Mouse (Mus musculus) heart, adult 2 months (tissue): ENCODE data around the gene Tiam2. TPM values are rescaled to one million over a fixed set of nuclear protein-coding genes. Genes with fewer than 3 reads are reported as not detected.
A peak's percentile ranks its signal among the peaks of the same experiment; 100 is the strongest.

ENCODE experiments used
- DNase-seq, 2 experiments: peaks; one replicate each; pipeline ENCODE4 v3.0.0; 2021
- H3K27ac ChIP-seq: fragments of 200-600 bp; 2 replicates; pipeline ENCODE4 v1.8.1; 2022
- H3K27me3 ChIP-seq: fragments of 200-500 bp; 2 replicates; pipeline ENCODE4 v1.6.1; 2012; ENCODE audit warnings: mild to moderate bottlenecking, low read length, inconsistent platforms, mixed read lengths; ENCODE audit not compliant: control insufficient read depth, insufficient read depth
- H3K36me3 ChIP-seq: fragments of 200-500 bp; 2 replicates; pipeline ENCODE4 v1.6.1; 2012; ENCODE audit warnings: low read length, inconsistent platforms; ENCODE audit not compliant: control insufficient read depth, insufficient read depth
- H3K4me1 ChIP-seq: fragments of 200-500 bp; 2 replicates; pipeline ENCODE4 v1.6.1; 2011; ENCODE audit warnings: low read length; ENCODE audit not compliant: control insufficient read depth, insufficient read depth
- H3K4me3 ChIP-seq: fragments of 200-600 bp; 2 replicates; pipeline ENCODE4 v1.8.1; 2022
- H3K79me2 ChIP-seq: fragments of 200-500 bp; replicated peaks from 2 replicates; pipeline ENCODE4 v1.6.1; 2012; ENCODE audit warnings: mild to moderate bottlenecking, inconsistent platforms, low read length, moderate library complexity, mixed read lengths; ENCODE audit not compliant: control insufficient read depth, insufficient read depth
- H3K9ac ChIP-seq: fragments of 200-500 bp; 2 replicates; pipeline ENCODE4 v1.6.1; 2012; ENCODE audit warnings: low read depth, mild to moderate bottlenecking, control low read depth, inconsistent platforms, low read length, mixed read lengths
- CTCF ChIP-seq: fragments of 200-600 bp; IDR thresholded peaks from 2 replicates; pipeline ENCODE4 v1.8.1; 2022; ENCODE audit warnings: antibody characterized with exemption, mild to moderate bottlenecking, moderate library complexity
- EP300 ChIP-seq: fragments of 200-500 bp; IDR thresholded peaks from 2 replicates; pipeline ENCODE4 v1.6.1; 2011; ENCODE audit warnings: low read depth, low read length, control low read depth; ENCODE audit not compliant: insufficient read depth
- POLR2A ChIP-seq: fragments of 200-500 bp; IDR thresholded peaks from 2 replicates; pipeline ENCODE4 v1.6.1; 2011; ENCODE audit warnings: mild to moderate bottlenecking, low read depth, low read length, control low read depth; ENCODE audit not compliant: insufficient read depth
- WGBS: fragments of 180-500 bp; shearing (Covaris S2); methylation state at CpG from one replicate; pipeline ENCODE4 v1.1.7; 2018; 5-methylcytosine and 5-hydroxymethylcytosine counted together
- intact Hi-C: fragments of 180-260 bp; cut with DNase I; formaldehyde crosslinking; loops from one replicate; pipeline ENCODE4 v1.15.1; 2025
- polyA plus RNA-seq: library from polyadenylated mRNA; depleted of rRNA; stranded (reverse); fragments of >200 nt; gene quantifications from 2 replicates; pipeline ENCODE4 v1.2.3, GENCODE M21; 2012
- total RNA-seq, 2 experiments: library from RNA; stranded (reverse); gene quantifications; 2 replicates each; pipeline ENCODE4 v1.2.3; 2021

Tiam2 gene
- total and polyA plus RNA-seq, 3 experiments: 1.1 to 2.7 (median 2.3) TPM

DNA sequence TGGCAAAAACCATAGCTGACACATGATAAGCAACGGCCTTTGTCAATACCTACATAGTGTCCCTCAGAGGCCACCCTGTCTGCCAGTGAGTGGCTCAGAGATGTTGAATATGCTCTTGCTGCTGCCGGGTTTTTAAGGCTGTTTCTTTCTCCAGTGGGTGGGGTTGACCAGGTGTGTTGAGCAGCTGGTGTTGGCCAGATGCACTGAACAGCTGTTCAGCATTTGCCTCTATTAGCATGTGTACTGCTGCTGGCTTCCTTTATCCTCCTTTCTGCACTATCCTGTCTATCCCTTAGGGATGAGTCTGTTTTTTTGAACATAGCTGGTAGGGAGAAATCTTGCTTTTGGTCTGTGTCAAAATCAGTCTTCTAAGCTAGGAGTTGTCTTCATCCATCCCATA, 83.9 kb downstream of the Tiam2 start:
- WGBS: 75% methylated on average over 2 of the region's 2 CpGs
- no peaks in the 10 kb centered on the region for H3K36me3 ChIP-seq
- no peak overlapping the region for H3K4me3 ChIP-seq
- no peaks in the 10 kb centered on the region for H3K4me1 ChIP-seq
- H3K27me3 ChIP-seq: no peaks in the 10 kb centered on the region
- DNase-seq: no peak
- no peaks in the 10 kb centered on the region for H3K79me2 ChIP-seq
- intact Hi-C loops: no loop called here
- no peak overlapping the region for H3K27ac ChIP-seq
- TF ChIP-seq CTCF (no peak), POLR2A (no peak), EP300 (no peak)
- H3K9ac ChIP-seq: no peak overlapping the region

GRCm38 (mm10) chr17:3412771-3413170, 86.4 kb downstream of the Tiam2 start:
- Histone ChIP-seq H3K79me2 (no peaks in the 10 kb centered on the region), H3K36me3 (no peaks in the 10 kb centered on the region), H3K27me3 (no peaks in the 10 kb centered on the region), H3K4me3 (no peak overlapping the region), H3K4me1 (no peaks in the 10 kb centered on the region), H3K27ac (no peak overlapping the region), H3K9ac (no peak overlapping the region)
- intact Hi-C loops: no loop called here
- DNase-seq: no peak
- 85% methylated on average over 4 of the region's 4 CpGs for WGBS
- TF ChIP-seq CTCF (no peak), EP300 (no peak), POLR2A (no peak)

GRCm38 (mm10) chr17:3415580-3415979, 89.2 kb downstream of the Tiam2 start:
- 33% methylated on average over 3 of the region's 3 CpGs for WGBS
- intact Hi-C loops: no loop called here
- no peak for TF ChIP-seq CTCF
- no peak for TF ChIP-seq EP300
- TF ChIP-seq POLR2A: no peak
- H3K9ac ChIP-seq: no peak overlapping the region
- H3K27ac ChIP-seq: no peak overlapping the region
- no peaks in the 10 kb centered on the region for H3K36me3 ChIP-seq
- no peaks in the 10 kb centered on the region for H3K79me2 ChIP-seq
- H3K27me3 ChIP-seq: no peaks in the 10 kb centered on the region
- H3K4me1 ChIP-seq: no peaks in the 10 kb centered on the region
- no peak overlapping the region for H3K4me3 ChIP-seq
- DNase-seq: peak; percentile 34 to 62

DNA sequence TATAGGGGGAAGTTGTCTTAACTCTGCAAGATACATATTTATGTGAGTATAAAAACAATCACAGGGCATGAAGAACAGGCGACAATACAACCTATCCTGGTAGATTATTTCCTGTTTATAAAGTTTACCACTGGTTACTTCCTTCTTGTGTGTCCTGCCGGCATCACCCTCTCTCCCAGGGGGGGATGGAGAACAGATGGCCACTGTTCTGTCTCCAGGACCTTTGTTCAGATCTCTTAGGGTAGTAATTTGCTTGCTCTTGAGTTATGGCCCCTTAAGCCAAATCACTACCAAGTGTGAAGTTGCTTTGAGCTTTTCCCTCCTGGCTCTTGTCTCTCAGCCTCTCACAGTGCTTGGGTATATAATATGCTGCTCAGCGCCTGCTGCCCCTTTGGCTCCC, 90.0 kb downstream of the Tiam2 start:
- no peaks in the 10 kb centered on the region for H3K79me2 ChIP-seq
- no peak overlapping the region for H3K9ac ChIP-seq
- no peaks in the 10 kb centered on the region for H3K36me3 ChIP-seq
- H3K4me1 ChIP-seq: no peaks in the 10 kb centered on the region
- intact Hi-C loops: no loop called here
- no peaks in the 10 kb centered on the region for H3K27me3 ChIP-seq
- no peak overlapping the region for H3K4me3 ChIP-seq
- DNase-seq: no peak
- WGBS: 53% methylated on average over 3 of the region's 3 CpGs
- no peak for TF ChIP-seq POLR2A
- TF ChIP-seq EP300: no peak
- TF ChIP-seq CTCF: no peak
- no peak overlapping the region for H3K27ac ChIP-seq

DNA sequence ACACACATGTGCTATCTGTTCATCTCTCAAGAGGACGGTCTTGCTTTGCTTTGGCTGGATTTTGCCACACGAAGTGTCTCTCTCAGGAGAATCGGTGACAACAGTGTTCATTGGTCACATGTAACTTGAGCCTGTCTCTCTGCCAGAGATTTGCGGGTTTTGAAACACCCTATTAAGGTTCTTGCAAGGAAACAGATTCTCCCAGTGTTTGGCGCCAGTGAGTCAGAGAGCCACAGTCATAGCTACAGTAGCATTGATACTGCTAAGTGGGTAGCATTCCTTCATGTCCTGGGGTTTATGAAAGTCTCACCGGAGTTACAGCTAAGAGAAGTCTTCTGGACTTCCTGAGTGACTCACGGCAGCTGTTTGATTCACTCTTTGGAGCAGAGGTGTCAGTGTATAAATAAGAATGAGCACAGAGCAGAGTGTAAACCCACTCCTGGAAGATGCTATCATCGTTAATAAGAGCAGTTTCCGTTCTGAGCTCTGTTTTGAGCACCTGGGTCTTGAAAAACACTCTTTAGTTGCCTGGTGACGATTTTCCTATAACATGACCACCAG, 93.1 kb downstream of the Tiam2 start:
- no peak overlapping the region for H3K9ac ChIP-seq
- no peak for TF ChIP-seq POLR2A
- no peak for TF ChIP-seq EP300
- TF ChIP-seq CTCF: no peak
- no peaks in the 10 kb centered on the region for H3K79me2 ChIP-seq
- no peak overlapping the region for H3K27ac ChIP-seq
- H3K27me3 ChIP-seq: no peaks in the 10 kb centered on the region
- DNase-seq: no peak
- H3K4me1 ChIP-seq: no peaks in the 10 kb centered on the region
- WGBS: 47% methylated on average over 10 of the region's 10 CpGs
- no peak overlapping the region for H3K4me3 ChIP-seq
- no peaks in the 10 kb centered on the region for H3K36me3 ChIP-seq
- intact Hi-C loops: no loop called here

DNA sequence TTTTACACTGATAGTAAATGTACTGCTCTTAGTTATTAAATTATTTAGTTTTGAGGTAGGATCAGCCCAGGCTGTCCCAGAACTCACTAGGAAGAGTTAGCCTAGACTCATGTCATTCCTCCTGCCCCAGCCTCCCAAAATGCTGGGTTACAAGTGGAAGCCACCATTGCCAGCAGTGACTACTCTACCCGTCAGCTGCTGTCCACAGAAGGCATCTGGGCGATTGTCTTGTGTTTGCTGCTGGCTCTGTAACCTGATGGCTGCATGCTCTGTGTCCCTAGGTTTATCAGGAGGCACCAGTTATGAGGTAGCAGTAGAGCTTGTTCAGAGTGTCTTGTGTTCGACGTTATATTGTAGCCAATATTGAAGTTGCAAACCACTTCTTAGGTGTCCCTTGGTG, 93.8 kb downstream of the Tiam2 start:
- WGBS: 88% methylated on average over 4 of the region's 4 CpGs

More for the DNA sequence above, 93.8 kb downstream of the Tiam2 start:
- no peak for TF ChIP-seq CTCF
- no peak for TF ChIP-seq EP300
- no peak for TF ChIP-seq POLR2A
- H3K4me1 ChIP-seq: no peaks in the 10 kb centered on the region
- no peak overlapping the region for H3K27ac ChIP-seq
- H3K36me3 ChIP-seq: no peaks in the 10 kb centered on the region
- intact Hi-C loops: no loop called here
- no peak for DNase-seq
- H3K4me3 ChIP-seq: no peak overlapping the region
- H3K79me2 ChIP-seq: no peaks in the 10 kb centered on the region
- no peaks in the 10 kb centered on the region for H3K27me3 ChIP-seq
- H3K9ac ChIP-seq: no peak overlapping the region
